Mouse (Mus musculus): ENCODE data around the gene Med12l. TPM values are rescaled to one million over a fixed set of nuclear protein-coding genes. Genes with fewer than 3 reads are reported as not detected.

Med12l gene
- polyA plus RNA-seq (2014; fragmentation: Nextera tagmentation; extraction: Ambion mirVana): 3.5 and 3.9 TPM in 2 replicates

DNA sequence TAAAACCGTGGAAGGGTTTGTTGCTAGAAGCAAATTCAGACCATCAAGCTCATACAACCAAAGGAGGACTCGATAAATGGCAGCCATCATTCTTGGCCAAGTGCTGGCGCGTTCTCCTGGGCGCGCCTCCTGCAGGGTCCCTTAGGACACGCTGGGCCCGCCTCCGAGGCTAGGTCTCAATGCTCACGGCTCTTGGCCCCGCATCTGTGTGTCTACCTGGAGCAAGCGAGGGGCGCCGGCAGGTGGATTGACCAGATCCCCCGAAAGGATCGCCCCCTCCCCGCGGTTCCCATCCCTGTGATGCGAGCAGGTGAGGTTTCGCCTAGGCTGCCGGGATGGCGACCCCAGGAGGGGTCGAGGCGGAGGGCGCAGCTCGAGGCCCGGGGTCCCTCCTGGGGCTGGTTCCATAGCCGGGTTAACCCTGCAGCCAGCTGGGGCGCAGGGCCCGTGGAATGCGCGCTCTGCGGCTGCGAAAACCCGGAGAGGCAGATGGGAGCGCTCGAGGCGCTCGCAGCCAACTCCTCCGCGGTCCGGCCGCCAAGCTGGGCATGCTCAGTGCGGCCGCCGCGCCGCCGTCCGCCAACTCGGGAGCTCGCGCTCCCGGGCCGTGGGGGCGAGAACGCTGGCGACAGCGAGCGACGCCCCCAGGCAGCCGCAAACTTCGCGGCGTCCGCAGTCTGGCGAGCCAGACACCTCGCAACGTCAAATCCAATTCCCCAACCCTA lies at the start of gene Med12l:
TSS of gene Med12l (plus strand) at position 555 of the 725 bp plus-strand sequence.
- peak within 1 kb of the TSS; percentile 75 for H3K27ac ChIP-seq (ENCODE audit: low read depth, low read length)
- no peaks in the 10 kb centered on the region for H3K36me3 ChIP-seq (ENCODE audit: control insufficient read depth, insufficient read depth, low read length)
- H3K27me3 ChIP-seq (ENCODE audit: control insufficient read depth, insufficient read depth, low read length): no peaks in the 10 kb centered on the region
- H3K4me3 ChIP-seq (ENCODE audit: low read depth, low read length): peak within 1 kb of the TSS; percentile 79
- under 1% methylated on average over 65 of the region's 69 CpGs for WGBS
- peak; percentile 55 for ATAC-seq (ENCODE audit: insufficient read depth, low FRiP score, low TSS enrichment)
- peak; percentile 83 for DNase-seq (ENCODE audit: low spot score)
- peak within 1 kb of the TSS; percentile 99 for H3K4me2 ChIP-seq (ENCODE audit: low read depth)
- no peaks in the 10 kb centered on the region for H3K9me3 ChIP-seq (ENCODE audit: control insufficient read depth, low read length)
- peak within 1 kb of the TSS; percentile 53 for H3K9ac ChIP-seq (ENCODE audit: low read length)
- no peaks in the 10 kb centered on the region; the same call in 1 of the 2 replicates for H3K4me1 ChIP-seq (ENCODE audit: control insufficient read depth, insufficient read depth, low read length)

DNA sequence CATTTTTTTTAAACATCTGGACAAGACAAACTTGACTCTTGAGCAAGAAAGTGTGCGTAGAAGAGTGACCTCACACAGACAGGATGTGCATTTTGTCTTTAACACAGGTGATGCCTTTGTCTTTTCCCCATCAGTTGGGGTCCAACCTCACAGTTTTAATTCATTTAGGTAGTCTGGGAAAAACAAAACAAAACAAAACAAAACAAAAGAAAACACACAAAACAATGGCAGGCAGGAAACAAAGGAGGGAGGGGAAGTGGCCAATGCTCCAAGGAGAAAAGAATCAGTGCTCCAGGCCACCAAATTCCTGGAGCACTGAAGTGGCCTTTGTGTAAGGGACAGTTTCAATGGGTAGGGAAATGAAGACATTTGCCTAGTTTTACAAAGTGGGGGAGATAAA lies 44.5 kb upstream of the Med12l start:
- Histone ChIP-seq H3K9ac (ENCODE audit: low read length) (no peak overlapping the region), H3K27ac (ENCODE audit: low read depth, low read length) (no peak overlapping the region), H3K27me3 (ENCODE audit: control insufficient read depth, insufficient read depth, low read length) (no peaks in the 10 kb centered on the region), H3K4me3 (ENCODE audit: low read depth, low read length) (no peak overlapping the region), H3K4me1 (ENCODE audit: control insufficient read depth, insufficient read depth, low read length) (no peaks in the 10 kb centered on the region), H3K36me3 (ENCODE audit: control insufficient read depth, insufficient read depth, low read length) (no peaks in the 10 kb centered on the region), H3K9me3 (ENCODE audit: control insufficient read depth, low read length) (no peaks in the 10 kb centered on the region), H3K4me2 (ENCODE audit: low read depth) (no peak overlapping the region)
- 81% methylated on average over 1 of the region's 1 CpGs for WGBS
- ATAC-seq (ENCODE audit: insufficient read depth, low FRiP score, low TSS enrichment) (no peak), DNase-seq (ENCODE audit: low spot score) (no peak)

DNA sequence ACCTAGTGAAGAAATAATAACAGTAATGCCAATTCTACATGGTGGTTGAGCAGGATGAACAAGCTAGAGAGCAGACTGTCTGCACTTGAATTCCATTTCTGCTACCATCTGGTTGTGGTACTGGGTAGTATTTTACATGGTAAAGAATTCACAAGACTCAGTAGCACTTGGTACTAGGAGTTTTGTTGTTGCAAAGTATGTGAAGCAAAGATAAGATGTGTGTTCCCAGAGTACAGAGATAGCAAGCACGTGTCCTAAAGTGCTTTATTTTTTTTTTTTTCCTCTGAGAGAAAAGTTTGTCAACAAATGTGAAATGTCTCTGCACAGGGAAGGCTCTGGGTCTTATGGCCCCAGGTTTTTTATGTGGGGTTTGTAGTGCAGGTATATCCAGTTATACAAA lies 28.2 kb upstream of the Med12l start:
- Histone ChIP-seq H3K4me2 (ENCODE audit: low read depth) (no peak overlapping the region), H3K4me3 (ENCODE audit: low read depth, low read length) (no peak overlapping the region), H3K9me3 (ENCODE audit: control insufficient read depth, low read length) (no peaks in the 10 kb centered on the region), H3K36me3 (ENCODE audit: control insufficient read depth, insufficient read depth, low read length) (no peaks in the 10 kb centered on the region), H3K27ac (ENCODE audit: low read depth, low read length) (no peak overlapping the region), H3K9ac (ENCODE audit: low read length) (no peak overlapping the region), H3K4me1 (ENCODE audit: control insufficient read depth, insufficient read depth, low read length) (no peaks in the 10 kb centered on the region), H3K27me3 (ENCODE audit: control insufficient read depth, insufficient read depth, low read length) (no peaks in the 10 kb centered on the region)
- ATAC-seq (ENCODE audit: insufficient read depth, low FRiP score, low TSS enrichment) (no peak), DNase-seq (ENCODE audit: low spot score) (no peak)
- WGBS: 84% methylated on average over 1 of the region's 1 CpGs

DNA sequence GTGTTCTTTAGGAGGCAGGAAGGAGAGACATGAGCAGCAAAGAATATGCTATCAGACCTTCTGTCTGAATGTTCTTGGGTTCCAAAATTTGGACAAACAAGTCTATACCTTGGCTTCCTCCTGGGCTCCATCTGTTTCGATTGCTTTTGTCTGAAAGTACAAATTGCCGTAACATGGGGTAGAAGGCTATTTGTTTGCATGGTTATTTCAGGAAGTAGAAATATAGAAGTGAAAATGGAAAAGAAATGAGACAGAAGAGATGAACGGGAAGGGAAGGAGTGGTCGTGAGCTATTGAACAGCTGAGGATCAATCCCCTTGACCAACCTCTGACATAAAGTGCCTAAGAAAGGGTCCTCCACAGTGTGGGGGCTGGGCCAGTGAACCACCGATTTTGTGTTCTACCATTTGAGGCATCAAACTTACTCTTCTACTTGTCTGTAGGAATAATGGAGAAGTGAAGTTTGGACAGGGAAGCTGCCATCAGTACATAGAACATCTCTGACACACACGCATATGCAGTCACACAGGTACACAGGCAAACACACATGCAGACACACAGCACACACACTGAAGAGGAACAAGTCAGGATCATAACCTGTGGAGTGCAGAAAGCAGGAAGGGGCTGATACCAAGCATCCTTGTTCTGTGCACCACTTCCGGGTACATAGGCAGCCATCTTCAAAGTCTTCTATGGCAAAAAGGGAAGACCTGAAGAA lies 27.6 kb upstream of the Med12l start:
- ATAC-seq (ENCODE audit: insufficient read depth, low FRiP score, low TSS enrichment): no peak
- DNase-seq (ENCODE audit: low spot score): no peak
- 93% methylated on average over 7 of the region's 7 CpGs for WGBS

DNA sequence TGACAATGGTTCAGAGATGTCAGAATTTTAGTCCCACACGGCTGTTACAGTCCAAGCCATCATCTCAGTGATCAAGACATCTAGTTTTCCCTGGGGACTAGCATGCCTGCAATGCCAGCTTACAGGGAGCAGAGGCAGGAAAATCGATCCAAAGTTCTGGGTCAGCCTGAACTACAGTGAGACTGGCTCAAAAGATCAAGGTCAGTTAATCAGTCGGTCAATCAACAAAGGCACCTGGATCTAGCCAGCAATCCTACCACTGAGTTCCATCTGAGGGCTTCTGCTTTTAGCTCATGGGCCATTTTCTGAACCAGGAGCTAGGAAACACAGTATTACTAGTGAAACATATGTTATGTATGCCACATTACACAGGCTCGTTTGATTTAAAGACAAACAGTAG lies 25.0 kb upstream of the Med12l start:
- Histone ChIP-seq H3K4me2 (ENCODE audit: low read depth) (no peak overlapping the region), H3K9ac (ENCODE audit: low read length) (no peak overlapping the region), H3K36me3 (ENCODE audit: control insufficient read depth, insufficient read depth, low read length) (no peaks in the 10 kb centered on the region), H3K27ac (ENCODE audit: low read depth, low read length) (no peak overlapping the region), H3K9me3 (ENCODE audit: control insufficient read depth, low read length) (no peaks in the 10 kb centered on the region), H3K27me3 (ENCODE audit: control insufficient read depth, insufficient read depth, low read length) (no peaks in the 10 kb centered on the region), H3K4me3 (ENCODE audit: low read depth, low read length) (no peak overlapping the region), H3K4me1 (ENCODE audit: control insufficient read depth, insufficient read depth, low read length) (no peaks in the 10 kb centered on the region)
- no peak for ATAC-seq (ENCODE audit: insufficient read depth, low FRiP score, low TSS enrichment)
- DNase-seq (ENCODE audit: low spot score): no peak
- 78% methylated on average over 4 of the region's 4 CpGs for WGBS

More for the DNA sequence above, 27.6 kb upstream of the Med12l start:
- no peaks in the 10 kb centered on the region for H3K9me3 ChIP-seq (ENCODE audit: control insufficient read depth, low read length)
- no peak overlapping the region for H3K4me3 ChIP-seq (ENCODE audit: low read depth, low read length)
- no peaks in the 10 kb centered on the region for H3K4me1 ChIP-seq (ENCODE audit: control insufficient read depth, insufficient read depth, low read length)
- H3K4me2 ChIP-seq (ENCODE audit: low read depth): no peak overlapping the region
- H3K27me3 ChIP-seq (ENCODE audit: control insufficient read depth, insufficient read depth, low read length): no peaks in the 10 kb centered on the region
- H3K36me3 ChIP-seq (ENCODE audit: control insufficient read depth, insufficient read depth, low read length): no peaks in the 10 kb centered on the region
- H3K27ac ChIP-seq (ENCODE audit: low read depth, low read length): no peak overlapping the region
- H3K9ac ChIP-seq (ENCODE audit: low read length): no peak overlapping the region

DNA sequence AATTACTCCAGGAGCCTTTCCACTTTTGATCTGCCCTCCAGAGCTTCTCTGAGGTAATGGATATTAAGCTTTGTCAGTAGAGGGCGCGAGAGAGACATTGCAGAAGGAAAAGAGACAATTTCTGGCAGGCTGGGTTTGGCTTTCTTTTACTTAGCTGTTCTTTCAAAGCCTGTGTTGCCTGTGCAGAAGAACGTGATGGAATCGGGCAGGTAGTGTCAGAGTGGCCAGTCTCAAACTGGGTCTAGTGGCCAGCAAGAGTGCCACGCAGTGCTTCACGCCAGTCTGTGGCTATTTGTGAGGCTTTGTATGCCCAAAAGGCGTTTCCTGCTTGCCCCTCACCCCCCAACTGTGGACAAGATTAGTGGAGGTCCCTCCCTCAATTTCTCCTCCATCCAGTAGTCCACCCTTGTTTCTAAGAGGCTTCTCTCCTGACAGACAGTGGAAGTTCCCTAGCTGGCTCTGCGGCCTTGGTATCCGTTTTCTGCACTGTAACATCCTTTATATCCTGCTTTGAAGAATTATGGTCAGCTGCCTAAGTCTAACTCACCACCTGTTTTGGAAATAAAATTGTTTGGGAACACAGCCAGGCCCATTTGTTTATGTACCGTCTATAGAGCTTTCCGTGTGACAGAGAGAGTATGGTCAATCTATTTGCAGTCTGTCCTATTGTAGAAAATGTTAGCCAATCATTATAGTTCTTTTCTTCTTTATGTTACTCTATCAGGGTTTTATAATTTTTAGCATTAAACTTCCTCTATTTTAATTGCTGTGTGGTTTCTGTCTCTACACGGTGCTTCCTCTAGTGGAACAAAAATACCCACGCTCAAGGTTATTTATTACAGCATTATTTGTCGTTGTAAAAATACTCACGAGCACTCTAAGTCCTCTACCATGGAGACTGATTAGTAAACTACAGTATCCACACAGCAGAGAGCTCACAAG lies 22.5 kb upstream of the Med12l start:
- Histone ChIP-seq H3K4me3 (ENCODE audit: low read depth, low read length) (no peak overlapping the region), H3K4me1 (ENCODE audit: control insufficient read depth, insufficient read depth, low read length) (no peaks in the 10 kb centered on the region), H3K9ac (ENCODE audit: low read length) (no peak overlapping the region), H3K9me3 (ENCODE audit: control insufficient read depth, low read length) (no peaks in the 10 kb centered on the region), H3K27ac (ENCODE audit: low read depth, low read length) (no peak overlapping the region), H3K4me2 (ENCODE audit: low read depth) (0 out of 2 replicates have a peak overlapping the region, but pooled peaks have one; percentile 9), H3K27me3 (ENCODE audit: control insufficient read depth, insufficient read depth, low read length) (no peaks in the 10 kb centered on the region), H3K36me3 (ENCODE audit: control insufficient read depth, insufficient read depth, low read length) (no peaks in the 10 kb centered on the region)
- ATAC-seq (ENCODE audit: insufficient read depth, low FRiP score, low TSS enrichment) (no peak; the same call in 1 of the 2 replicates), DNase-seq (ENCODE audit: low spot score) (peak; percentile 66)
- WGBS: 60% methylated on average over 15 of the region's 15 CpGs

DNA sequence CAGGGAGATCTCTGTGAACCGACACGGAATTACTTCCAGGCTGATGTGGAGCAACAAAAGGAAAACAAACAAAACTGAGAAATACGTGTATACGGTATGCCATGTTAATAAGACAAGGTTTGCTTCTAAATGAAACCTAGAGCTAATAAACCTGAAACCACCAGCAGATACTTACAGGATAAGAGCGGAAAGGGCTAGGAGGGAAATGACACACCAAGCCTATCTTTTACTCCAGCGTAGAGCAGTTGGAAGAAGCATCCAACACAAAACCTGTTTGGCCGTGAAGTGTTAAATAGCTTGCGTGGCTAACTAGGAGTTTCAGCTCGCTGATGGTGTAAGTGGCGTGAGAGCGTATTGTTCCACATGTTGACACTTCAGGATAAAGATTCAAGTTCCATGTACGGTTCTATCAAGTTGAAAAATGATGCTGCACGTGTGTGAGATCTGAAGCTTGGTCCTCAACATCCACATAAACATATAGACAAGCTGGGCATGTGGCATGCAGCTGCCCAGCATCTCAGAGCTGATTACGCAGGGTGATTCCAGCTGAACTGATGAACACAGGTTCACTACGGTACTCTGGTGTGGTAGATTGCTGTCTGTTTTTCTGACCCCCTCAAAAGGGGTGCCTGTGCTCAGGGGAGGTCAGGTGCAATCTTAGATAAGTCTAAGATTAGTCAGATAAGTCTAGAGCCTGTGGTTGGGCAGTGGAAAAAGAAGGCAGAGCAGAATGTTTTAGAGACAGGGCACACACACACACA lies 21.6 kb upstream of the Med12l start:
- no peak for ATAC-seq (ENCODE audit: insufficient read depth, low FRiP score, low TSS enrichment)
- 86% methylated on average over 15 of the region's 15 CpGs for WGBS

DNA sequence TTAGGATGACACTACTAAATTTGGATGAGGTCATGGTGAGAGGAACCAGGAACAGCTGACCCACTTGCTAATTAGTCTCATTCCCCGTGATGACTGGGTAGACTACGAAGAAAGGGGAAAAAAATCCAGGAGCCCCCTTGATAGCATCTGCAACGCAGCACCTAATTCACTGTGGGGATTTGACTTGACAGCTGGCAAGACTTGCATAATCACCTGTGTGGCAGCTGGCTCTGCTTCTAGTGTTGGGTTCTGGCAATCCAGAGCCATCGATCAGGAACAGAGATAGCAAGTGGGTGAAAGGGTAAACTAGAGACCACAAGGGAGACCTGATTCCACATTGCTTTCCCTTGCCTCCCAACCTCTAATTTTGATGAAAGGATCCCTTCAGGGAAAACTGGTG lies 19.8 kb upstream of the Med12l start:
- H3K9me3 ChIP-seq (ENCODE audit: control insufficient read depth, low read length): no peaks in the 10 kb centered on the region
- ATAC-seq (ENCODE audit: insufficient read depth, low FRiP score, low TSS enrichment) (no peak), DNase-seq (ENCODE audit: low spot score) (no peak)
- 66% methylated on average over 4 of the region's 4 CpGs for WGBS
- H3K4me2 ChIP-seq (ENCODE audit: low read depth): no peak overlapping the region
- no peak overlapping the region for H3K27ac ChIP-seq (ENCODE audit: low read depth, low read length)
- no peak overlapping the region for H3K9ac ChIP-seq (ENCODE audit: low read length)
- no peaks in the 10 kb centered on the region for H3K36me3 ChIP-seq (ENCODE audit: control insufficient read depth, insufficient read depth, low read length)
- H3K27me3 ChIP-seq (ENCODE audit: control insufficient read depth, insufficient read depth, low read length): no peaks in the 10 kb centered on the region
- no peak overlapping the region for H3K4me3 ChIP-seq (ENCODE audit: low read depth, low read length)
- no peaks in the 10 kb centered on the region for H3K4me1 ChIP-seq (ENCODE audit: control insufficient read depth, insufficient read depth, low read length)

More for the DNA sequence above, 21.6 kb upstream of the Med12l start:
- H3K9ac ChIP-seq (ENCODE audit: low read length): no peak overlapping the region
- no peak for DNase-seq (ENCODE audit: low spot score)
- no peaks in the 10 kb centered on the region for H3K4me1 ChIP-seq (ENCODE audit: control insufficient read depth, insufficient read depth, low read length)
- no peak overlapping the region for H3K27ac ChIP-seq (ENCODE audit: low read depth, low read length)
- H3K4me3 ChIP-seq (ENCODE audit: low read depth, low read length): no peak overlapping the region
- no peaks in the 10 kb centered on the region for H3K36me3 ChIP-seq (ENCODE audit: control insufficient read depth, insufficient read depth, low read length)
- H3K27me3 ChIP-seq (ENCODE audit: control insufficient read depth, insufficient read depth, low read length): no peaks in the 10 kb centered on the region
- no peaks in the 10 kb centered on the region for H3K9me3 ChIP-seq (ENCODE audit: control insufficient read depth, low read length)
- H3K4me2 ChIP-seq (ENCODE audit: low read depth): no peak overlapping the region
